Mouse (Mus musculus) central nervous system, embryonic 14 days (tissue): Measurements from ENCODE around the gene Acaca. TPM values are rescaled to one million over a fixed set of nuclear protein-coding genes. Genes with fewer than 3 reads are reported as not detected.

Experiments
- polyA plus RNA-seq: library from polyadenylated mRNA; depleted of rRNA; stranded (reverse); fragments of >200 nt; gene quantifications from 2 replicates; pipeline ENCODE4 v1.2.3, GENCODE M21; 2012; rRNA removed

Gene Acaca
- polyA plus RNA-seq = 29.3 and 29.5 TPM in 2 replicates

DNA sequence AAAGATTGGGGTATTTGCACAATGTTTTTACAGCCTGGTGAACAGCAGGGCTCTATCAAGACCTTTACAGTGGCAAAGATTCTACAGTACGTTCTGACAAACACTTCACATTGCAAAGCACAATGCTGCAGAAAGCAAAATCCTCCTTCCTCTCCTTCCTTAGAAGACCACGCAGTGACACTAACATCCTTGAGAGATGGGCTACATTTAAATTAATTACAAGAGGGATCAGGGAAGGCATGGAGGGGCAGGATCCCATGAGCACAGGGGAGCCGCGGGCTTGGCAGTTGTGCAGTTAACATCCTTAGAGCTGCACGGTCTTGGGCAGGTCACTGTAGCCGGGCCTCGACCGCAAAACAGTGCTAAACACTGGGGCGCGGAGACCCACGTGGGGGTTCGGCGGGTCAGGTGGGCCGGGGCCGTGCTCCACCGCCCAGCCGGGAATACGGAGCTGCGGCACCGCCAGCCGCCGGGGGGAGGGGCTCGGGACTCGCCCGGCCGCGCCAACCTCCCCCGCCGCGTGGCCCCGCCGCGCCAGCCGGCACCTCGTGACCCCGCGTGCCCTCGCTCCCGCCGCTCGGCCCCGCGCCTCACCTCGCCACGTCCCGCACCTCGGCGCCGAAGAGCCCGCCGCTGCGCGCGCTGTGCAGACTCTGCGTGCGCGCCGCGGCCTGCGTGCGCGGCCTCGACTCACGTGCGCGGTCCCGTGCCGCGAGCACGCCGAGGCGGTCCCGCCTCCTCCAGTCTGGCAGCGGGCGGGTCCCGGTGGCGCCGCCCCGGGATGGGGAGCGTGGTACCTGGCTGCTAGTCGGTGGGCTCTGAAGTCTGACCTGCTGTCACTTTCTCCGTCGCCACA, at the start of gene Acaca, which contains the start of gene Tada2a:
Gene Acaca, plus strand, starts transcription at position 730 of the 856 bp plus-strand sequence.
Gene Tada2a, minus strand, starts transcription at position 658 of the 856 bp plus-strand sequence.

DNA sequence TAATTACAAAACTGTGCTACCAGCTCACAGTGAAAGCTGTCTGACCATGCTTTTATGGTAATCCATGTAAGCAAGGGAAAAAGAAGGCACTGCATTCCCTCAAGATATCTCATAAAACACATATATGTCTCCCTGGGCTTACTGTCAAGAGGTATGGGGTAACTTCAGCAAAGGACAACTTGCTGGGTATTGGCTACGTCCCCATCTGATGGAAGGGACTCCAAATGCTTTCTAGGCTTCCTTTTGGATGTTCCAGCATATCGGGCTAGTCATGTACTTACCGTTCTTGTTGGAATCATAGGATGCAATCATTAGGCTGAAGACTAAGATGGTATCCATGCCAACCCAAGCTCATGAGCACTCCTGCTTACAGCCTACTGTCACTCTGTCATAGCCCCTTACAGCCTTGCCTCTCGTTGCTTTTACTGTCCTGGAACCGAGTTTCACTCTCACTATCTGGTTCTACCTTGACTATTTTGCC, 37.6 kb downstream of the Acaca start, which contains the start of gene Gm11437:
Gene Gm11437, minus strand, starts transcription at position 431 of the 481 bp plus-strand sequence.

Other genes with a start within 250 kb of the Acaca start
- 19.7 and 21.7 TPM in 2 replicates for gene Ddx52, start 187.6 kb upstream of the Acaca start, polyA plus RNA-seq
- 26.2 and 28.9 TPM in 2 replicates for gene Synrg, start 165.2 kb upstream of the Acaca start, polyA plus RNA-seq
- 14.3 and 22.0 TPM in 2 replicates for gene Dusp14, start 60.4 kb upstream of the Acaca start, polyA plus RNA-seq
- gene Tada2a, start 72 bp upstream of the Acaca start, polyA plus RNA-seq = 55.1 and 58.1 TPM in 2 replicates
- gene Gm11437, start 37.8 kb downstream of the Acaca start, polyA plus RNA-seq = not detected in 2 replicates